Mouse (Mus musculus) hindbrain, embryonic 10.5 days (tissue): ENCODE measurements around the gene Tspan12. TPM values are rescaled to one million over a fixed set of nuclear protein-coding genes. Genes with fewer than 3 reads are reported as not detected.

Source experiments
- polyA plus RNA-seq: library from polyadenylated mRNA; unstranded; fragments of >200 nt; fragmentation: Nextera tagmentation; extraction: Ambion mirVana; gene quantifications from 2 replicates; pipeline ENCODE4 v1.2.1, GENCODE M21; 2016

Gene Tspan12
- polyA plus RNA-seq, 1 experiment from 2014 or later, result 59.7 TPM

Other genes with a start within 250 kb of the Tspan12 start
- gene Ing3, start 97.1 kb upstream of the Tspan12 start, polyA plus RNA-seq, result 42.4 and 45.2 TPM in 2 replicates
- gene Cped1, start 133.4 kb upstream of the Tspan12 start, polyA plus RNA-seq, result 13.7 and 15.7 TPM in 2 replicates